Mouse (Mus musculus) MEL (cell line): ENCODE results near the gene Cct7. TPM values are rescaled to one million over a fixed set of nuclear protein-coding genes. Genes with fewer than 3 reads are reported as not detected.
A peak's percentile ranks its signal among the peaks of the same experiment; 100 is the strongest.

Experiments
- DNase-seq: peaks from one replicate; pipeline ENCODE4 v3.0.0; 2011; ENCODE audit warnings: low read depth, low spot score
- H3K27ac ChIP-seq: 2 replicates; pipeline ENCODE4 v1.5.1; 2012; ENCODE audit warnings: low read depth, mild to moderate bottlenecking, control low read depth, low read length, moderate library complexity; ENCODE audit not compliant: control insufficient read depth
- H3K27me3 ChIP-seq, 2 experiments: fragments of 150-350 bp in 1 of 2; sonication (generic) in 1 of 2; 2 replicates each; pipeline ENCODE4 v1.6.1; 2012; ENCODE audit warnings: low read length in 2 of 2, mild to moderate bottlenecking in 2 of 2, improper control_type of control experiment in 1 of 2, moderate library complexity in 1 of 2; ENCODE audit not compliant: insufficient read depth in 2 of 2, control insufficient read depth in 1 of 2
- H3K36me3 ChIP-seq, 2 experiments: 2 replicates each; pipeline ENCODE4 v1.6.1; 2012 to 2014; ENCODE audit warnings: low read length in 2 of 2, improper control_type of control experiment in 1 of 2, inconsistent platforms in 1 of 2, mild to moderate bottlenecking in 1 of 2; ENCODE audit not compliant: insufficient read depth in 2 of 2, control insufficient read depth in 1 of 2
- H3K4me1 ChIP-seq, 2 experiments: fragments of 150-350 bp in 1 of 2; sonication (generic) in 1 of 2; 2 replicates each; pipeline ENCODE4 v1.6.1; 2012; ENCODE audit warnings: low read length in 2 of 2, improper control_type of control experiment in 1 of 2, mild to moderate bottlenecking in 1 of 2; ENCODE audit not compliant: insufficient read depth in 2 of 2, control insufficient read depth in 1 of 2
- H3K4me3 ChIP-seq, 2 experiments: fragments of 150-350 bp in 1 of 2; sonication (generic) in 1 of 2; 2 replicates each; pipeline ENCODE4 v1.5.1; 2012; ENCODE audit warnings: low read depth in 2 of 2, low read length in 2 of 2, mild to moderate bottlenecking in 2 of 2, moderate library complexity in 2 of 2, control low read depth in 1 of 2, improper control_type of control experiment in 1 of 2; ENCODE audit not compliant: control insufficient read depth in 1 of 2, insufficient read depth in 1 of 2
- H3K79me2 ChIP-seq: 2 replicates; pipeline ENCODE4 v1.6.1; 2012; ENCODE audit warnings: mild to moderate bottlenecking, low read length, moderate library complexity; ENCODE audit not compliant: control insufficient read depth, poor library complexity, insufficient read depth
- H3K9ac ChIP-seq: 2 replicates; pipeline ENCODE4 v1.6.1; 2012; ENCODE audit warnings: low read depth, mild to moderate bottlenecking, control low read depth, low read length, moderate library complexity; ENCODE audit not compliant: control insufficient read depth, poor library complexity, severe bottlenecking
- H3K9me3 ChIP-seq: fragments of 150-350 bp; sonication (generic); replicated peaks from 2 replicates; pipeline ENCODE4 v1.6.1; 2012; ENCODE audit warnings: mild to moderate bottlenecking, low read length, improper control_type of control experiment, moderate library complexity; ENCODE audit not compliant: insufficient read depth
- CHD1 ChIP-seq: IDR thresholded peaks from 2 replicates; pipeline ENCODE4 v1.6.1; 2012; ENCODE audit warnings: low read depth, mild to moderate bottlenecking, inconsistent platforms, low read length, improper control_type of control experiment
- CTCF ChIP-seq, 3 experiments: IDR thresholded peaks in 2 of 3; conservative IDR thresholded peaks in 1 of 3; 2 replicates each; pipeline ENCODE4 v1.5.1; 2011 to 2012; ENCODE audit warnings: low read length in 3 of 3, low read depth in 2 of 3, mild to moderate bottlenecking in 2 of 3, improper control_type of control experiment in 1 of 3, inconsistent platforms in 1 of 3, mixed read lengths in 1 of 3, moderate library complexity in 1 of 3; ENCODE audit not compliant: control insufficient read depth in 1 of 3, insufficient read depth in 1 of 3, poor library complexity in 1 of 3, severe bottlenecking in 1 of 3
- ELF1 ChIP-seq: IDR thresholded peaks from 2 replicates; pipeline ENCODE4 v1.6.1; 2014; ENCODE audit warnings: low read depth, mild to moderate bottlenecking, inconsistent platforms, low read length, improper control_type of control experiment, moderate library complexity
- EP300 ChIP-seq, 2 experiments: IDR thresholded peaks; 2 replicates each; pipeline ENCODE4 v1.6.1; 2011; ENCODE audit warnings: improper control_type of control experiment in 2 of 2, low read length in 2 of 2, low read depth in 1 of 2, mild to moderate bottlenecking in 1 of 2
- ETS1 ChIP-seq: IDR thresholded peaks from 2 replicates; pipeline ENCODE4 v1.6.1; 2012; ENCODE audit warnings: low read depth, mild to moderate bottlenecking, inconsistent platforms, low read length, improper control_type of control experiment, moderate library complexity
- GABPA ChIP-seq: IDR thresholded peaks from 2 replicates; pipeline ENCODE4 v1.6.1; 2012; ENCODE audit warnings: low read depth, mild to moderate bottlenecking, inconsistent platforms, low read length, improper control_type of control experiment, moderate library complexity
- JUND ChIP-seq: IDR thresholded peaks from 2 replicates; pipeline ENCODE4 v1.6.1; 2011; ENCODE audit warnings: low read depth, mild to moderate bottlenecking, improper control_type of control experiment, low read length
- MAFK ChIP-seq: IDR thresholded peaks from 2 replicates; pipeline ENCODE4 v1.6.1; 2011; ENCODE audit warnings: low read depth, mild to moderate bottlenecking, low read length, improper control_type of control experiment, borderline replicate concordance
- MAZ ChIP-seq: IDR thresholded peaks from 2 replicates; pipeline ENCODE4 v1.6.1; 2012; ENCODE audit warnings: low read depth, mild to moderate bottlenecking, inconsistent platforms, low read length, improper control_type of control experiment
- MYB ChIP-seq: IDR thresholded peaks from 2 replicates; pipeline ENCODE4 v1.6.1; 2011; ENCODE audit warnings: mild to moderate bottlenecking, low read depth, low read length, improper control_type of control experiment
- MYC ChIP-seq: IDR thresholded peaks from 2 replicates; pipeline ENCODE4 v1.6.1; 2011; ENCODE audit warnings: low read depth, mild to moderate bottlenecking, low read length, improper control_type of control experiment, moderate library complexity
- NRF1 ChIP-seq: IDR thresholded peaks from 2 replicates; pipeline ENCODE4 v1.6.1; 2014; ENCODE audit warnings: low read depth, mild to moderate bottlenecking, inconsistent platforms, low read length, improper control_type of control experiment, moderate library complexity; ENCODE audit not compliant: poor library complexity, insufficient read depth, severe bottlenecking
- RCOR1 ChIP-seq: IDR thresholded peaks from 2 replicates; pipeline ENCODE4 v1.6.1; 2012; ENCODE audit warnings: low read depth, mild to moderate bottlenecking, inconsistent platforms, low read length, improper control_type of control experiment
- SMC3 ChIP-seq: IDR thresholded peaks from 2 replicates; pipeline ENCODE4 v1.6.1; 2011; ENCODE audit warnings: low read depth, low read length, improper control_type of control experiment
- TBP ChIP-seq: IDR thresholded peaks from 2 replicates; pipeline ENCODE4 v1.8.0; 2011; ENCODE audit warnings: low read depth, low read length, improper control_type of control experiment
- TCF12 ChIP-seq: IDR thresholded peaks from 2 replicates; pipeline ENCODE4 v1.6.1; 2014; ENCODE audit warnings: low read depth, mild to moderate bottlenecking, inconsistent platforms, low read length, improper control_type of control experiment, moderate library complexity
- UBTF ChIP-seq: IDR thresholded peaks from 2 replicates; pipeline ENCODE4 v1.6.1; 2012; ENCODE audit warnings: low read depth, mild to moderate bottlenecking, inconsistent platforms, low read length, improper control_type of control experiment, moderate library complexity, borderline replicate concordance; ENCODE audit not compliant: insufficient read depth
- USF1 ChIP-seq: IDR thresholded peaks from 2 replicates; pipeline ENCODE4 v1.6.1; 2014; ENCODE audit warnings: low read depth, mild to moderate bottlenecking, inconsistent platforms, low read length, improper control_type of control experiment, moderate library complexity
- USF2 ChIP-seq, 2 experiments: IDR thresholded peaks; 2 replicates each; pipeline ENCODE4 v1.6.1; 2011 to 2012; ENCODE audit warnings: improper control_type of control experiment in 2 of 2, low read length in 2 of 2, borderline replicate concordance in 1 of 2, inconsistent platforms in 1 of 2, low read depth in 1 of 2, mild to moderate bottlenecking in 1 of 2; ENCODE audit not compliant: insufficient read depth in 1 of 2
- ZC3H11A ChIP-seq: IDR thresholded peaks from 2 replicates; pipeline ENCODE4 v1.6.1; 2012; ENCODE audit warnings: low read depth, mild to moderate bottlenecking, inconsistent platforms, low read length, improper control_type of control experiment
- polyA plus RNA-seq, 2 experiments: library from polyadenylated mRNA; stranded (reverse) in 1 of 2; unstranded in 1 of 2; fragments of >175 nt in 1 of 2; fragments of >200 nt in 1 of 2; gene quantifications; 2 replicates each; pipeline versions ENCODE4 v1.2.1 to v1.2.4; 2012; ENCODE audit warnings: low replicate concordance in 2 of 2, low read depth in 1 of 2; ENCODE audit not compliant: insufficient read length in 2 of 2, insufficient read depth in 1 of 2, missing spikeins in 1 of 2
- total RNA-seq: library from RNA; depleted of rRNA; stranded (reverse); fragments of 300-350 nt; gene quantifications from 2 replicates; pipeline ENCODE4 v1.2.3, GENCODE M21; 2012

Gene Cct7
- total and polyA plus RNA-seq, 3 experiments = 222 to 660 (median 660) TPM

DNA sequence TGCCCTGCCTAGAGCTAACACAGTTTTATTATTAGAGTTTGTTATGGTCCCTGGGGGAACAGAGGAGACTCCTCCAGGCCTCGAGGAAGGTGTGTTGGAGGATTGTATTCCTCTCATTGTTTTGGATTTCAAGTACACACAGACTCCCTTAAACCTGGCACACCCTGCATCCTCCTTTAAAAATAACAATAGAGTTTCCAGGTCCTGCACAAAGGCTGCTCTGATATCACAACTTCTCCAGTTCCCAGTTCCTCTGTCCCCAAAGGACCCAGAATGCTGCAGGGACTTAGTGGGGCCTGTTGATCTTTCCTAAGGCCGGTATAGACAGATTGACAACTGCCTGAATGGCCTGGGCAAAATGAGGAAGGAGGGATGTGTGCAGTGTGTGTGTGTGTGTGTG lies 48.7 kb upstream of the Cct7 start:
- H3K9ac ChIP-seq = no peak overlapping the region
- H3K36me3 ChIP-seq = peaks cover 0 to 2% of the 10 kb centered on the region in 2 experiments; a peak in 1 of 4 replicates
- TF ChIP-seq TBP (no peak), ETS1 (no peak), EP300 (IDR thresholded peaks at IDR 0.05; ENCODE audit: low read depth in 1 of 2, low read length in 2 of 2) (no peak)
- H3K27me3 ChIP-seq = peaks cover 5 to 10% of the 10 kb centered on the region in 2 experiments; a peak in 2 of 4 replicates
- no peaks in the 10 kb centered on the region for H3K79me2 ChIP-seq
- H3K4me3 ChIP-seq = no peak overlapping the region
- H3K9me3 ChIP-seq = no peaks in the 10 kb centered on the region
- DNase-seq = peak; percentile 47
- H3K27ac ChIP-seq = no peak overlapping the region
- H3K4me1 ChIP-seq = peaks cover 0 to 8% of the 10 kb centered on the region in 2 experiments; a peak in 2 of 4 replicates

DNA sequence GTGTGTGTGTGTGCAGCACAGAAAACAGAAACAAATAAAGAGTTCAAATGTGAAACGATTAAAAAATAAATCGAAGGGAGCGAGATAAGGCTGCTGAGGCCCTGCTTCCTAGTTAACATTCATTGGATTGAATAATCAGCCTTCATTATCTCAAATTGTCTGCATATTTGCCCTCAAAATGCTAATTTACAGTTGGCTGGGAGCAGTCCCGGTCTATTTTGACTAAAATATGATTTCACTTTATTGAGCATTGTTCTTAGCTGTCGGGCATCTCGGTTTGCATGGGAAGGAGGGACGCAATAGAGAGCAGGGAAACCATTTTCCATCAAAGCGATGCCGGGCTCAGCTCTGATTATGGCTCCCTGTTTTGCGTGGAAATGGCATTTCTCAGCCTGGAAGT lies 48.3 kb upstream of the Cct7 start:
- no peaks in the 10 kb centered on the region for H3K79me2 ChIP-seq
- no peak for DNase-seq
- no peak overlapping the region for H3K27ac ChIP-seq
- no peaks in the 10 kb centered on the region for H3K9me3 ChIP-seq
- no peak for TF ChIP-seq UBTF
- no peak for TF ChIP-seq TCF12
- no peak for TF ChIP-seq USF2 (IDR thresholded peaks at IDR 0.05; ENCODE audit: borderline replicate concordance in 1 of 2, insufficient read depth in 1 of 2, low read depth in 1 of 2, low read length in 2 of 2)
- no peak overlapping the region for H3K9ac ChIP-seq
- H3K4me1 ChIP-seq = peaks cover 0 to 8% of the 10 kb centered on the region in 2 experiments; a peak in 2 of 4 replicates
- peaks cover 0 to 2% of the 10 kb centered on the region in 2 experiments; a peak in 1 of 4 replicates for H3K36me3 ChIP-seq
- no peak overlapping the region for H3K4me3 ChIP-seq
- H3K27me3 ChIP-seq = peaks cover 5 to 13% of the 10 kb centered on the region in 2 experiments; a peak in 2 of 4 replicates

DNA sequence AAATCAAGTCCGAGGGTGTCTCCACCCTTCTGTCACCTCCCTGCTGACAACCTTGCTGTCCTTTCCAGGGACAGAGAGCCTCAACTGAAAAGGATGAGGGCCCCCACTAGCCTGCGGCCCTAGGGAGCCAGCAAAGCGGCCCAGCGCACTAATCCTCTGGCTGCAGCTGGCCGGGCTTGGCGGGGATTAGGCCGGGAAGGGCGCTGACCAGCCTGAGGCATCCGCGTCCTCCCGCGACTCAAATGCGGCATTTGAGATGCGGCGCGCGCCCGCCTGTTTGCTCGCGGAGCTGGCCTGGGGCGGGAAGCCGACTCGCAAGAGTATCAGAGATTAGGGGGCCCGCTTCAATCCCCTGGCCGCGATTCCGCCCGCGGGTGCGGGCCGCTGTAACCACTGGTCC lies 42.3 kb upstream of the Cct7 start:
- Histone ChIP-seq H3K79me2 (no peaks in the 10 kb centered on the region), H3K27me3 (peaks cover 5 to 12% of the 10 kb centered on the region in 2 experiments; a peak in 2 of 4 replicates)

More for the DNA sequence above, 42.3 kb upstream of the Cct7 start:
- Histone ChIP-seq H3K4me1 (no peaks in the 10 kb centered on the region), H3K9me3 (no peaks in the 10 kb centered on the region), H3K9ac (no peak overlapping the region), H3K27ac (no peak overlapping the region), H3K36me3 (no peaks in the 10 kb centered on the region), H3K4me3 (no peak overlapping the region)
- DNase-seq = no peak
- TF ChIP-seq USF1 (no peak), RCOR1 (no peak), MAZ (no peak), CHD1 (no peak), NRF1 (no peak), JUND (no peak), MAFK (no peak), EP300 (IDR thresholded peaks at IDR 0.05; ENCODE audit: low read depth in 1 of 2, low read length in 2 of 2) (no peak), ZC3H11A (no peak), UBTF (no peak), ELF1 (no peak), SMC3 (no peak), MYB (no peak), GABPA (no peak), CTCF (IDR thresholded peaks at IDR 0.05 in 2 of 3, conservative IDR thresholded peaks at IDR 0.05 in 1 of 3; ENCODE audit: control insufficient read depth in 1 of 3, insufficient read depth in 1 of 3, low read depth in 2 of 3, low read length in 3 of 3, poor library complexity in 1 of 3, severe bottlenecking in 1 of 3) (no peak), MYC (no peak)
